Mouse (Mus musculus) liver, embryonic 15.5 days (tissue): ENCODE results near the gene Trib3. TPM values are rescaled to one million over a fixed set of nuclear protein-coding genes. Genes with fewer than 3 reads are reported as not detected.
A peak's percentile ranks its signal among the peaks of the same experiment; 100 is the strongest.
"Not testable (repeated sequence)": the region's sequence is repeated elsewhere in the genome, so short reads cannot be mapped to it uniquely, and the experiment has no call there.

ENCODE experiments used
- ATAC-seq: fragments of 200-750 bp; cut with Nextera tagmentation; 2 replicates; pipeline ENCODE4 v1.8.0; 2017; ENCODE audit warnings: moderate number of reproducible peaks, mild to moderate bottlenecking, moderate library complexity; ENCODE audit not compliant: insufficient read depth
- H3K27ac ChIP-seq: fragments of 300-500 bp; sonication (generic); replicated peaks from 2 replicates; pipeline ENCODE4 v1.5.1; 2015; ENCODE audit warnings: mild to moderate bottlenecking, inconsistent platforms
- H3K27me3 ChIP-seq: fragments of 300-500 bp; sonication (generic); 2 replicates; pipeline ENCODE4 v1.6.1; 2015; ENCODE audit warnings: mild to moderate bottlenecking, inconsistent platforms
- H3K36me3 ChIP-seq: fragments of 300-500 bp; sonication (generic); replicated peaks from 2 replicates; pipeline ENCODE4 v1.6.1; 2015; ENCODE audit warnings: moderate library complexity, mild to moderate bottlenecking, inconsistent platforms
- H3K4me1 ChIP-seq: fragments of 300-500 bp; sonication (generic); replicated peaks from 2 replicates; pipeline ENCODE4 v1.6.1; 2015; ENCODE audit warnings: inconsistent platforms
- H3K4me2 ChIP-seq: fragments of 300-500 bp; sonication (generic); 2 replicates; pipeline ENCODE4 v1.6.1; 2015; ENCODE audit warnings: moderate library complexity, mild to moderate bottlenecking, inconsistent platforms
- H3K4me3 ChIP-seq: fragments of 300-500 bp; sonication (generic); replicated peaks from 2 replicates; pipeline ENCODE4 v1.5.1; 2015; ENCODE audit warnings: mild to moderate bottlenecking, inconsistent platforms
- H3K9ac ChIP-seq: fragments of 300-500 bp; sonication (generic); 2 replicates; pipeline ENCODE4 v1.6.1; 2015; ENCODE audit warnings: moderate library complexity, mild to moderate bottlenecking, inconsistent platforms
- H3K9me3 ChIP-seq: fragments of 300-500 bp; sonication (generic); replicated peaks from 2 replicates; pipeline ENCODE4 v1.6.1; 2016; ENCODE audit warnings: inconsistent platforms
- WGBS: fragments of 180-500 bp; shearing (Covaris S2); methylation state at CpG from one replicate; pipeline ENCODE4 v1.1.7; 2015; ENCODE audit warnings: mixed read lengths; ENCODE audit not compliant: insufficient replicate concordance; 5-methylcytosine and 5-hydroxymethylcytosine counted together
- polyA plus RNA-seq: library from polyadenylated mRNA; unstranded; fragments of >200 nt; fragmentation: Nextera tagmentation; extraction: Ambion mirVana; gene quantifications from 2 replicates; pipeline ENCODE4 v1.2.1, GENCODE M21; 2015

The Trib3 gene
- polyA plus RNA-seq, 1 experiment from 2014 or later: 4.4 TPM

- H3K4me3 ChIP-seq: no peak overlapping the region
- H3K36me3 ChIP-seq: peaks cover 96% of the 10 kb centered on the region
- WGBS: 82% methylated on average over 7 of the region's 7 CpGs
- H3K27me3 ChIP-seq: no peaks in the 10 kb centered on the region
- no peak overlapping the region for H3K4me2 ChIP-seq
- no peaks in the 10 kb centered on the region for H3K4me1 ChIP-seq
- no peaks in the 10 kb centered on the region for H3K9me3 ChIP-seq
- no peak overlapping the region for H3K27ac ChIP-seq
- ATAC-seq: no peak
- H3K9ac ChIP-seq: no peak overlapping the region
Observed at GRCm38 (mm10) chr2:152312996-152313395, 30.8 kb downstream of the Trib3 start.

GRCm38 (mm10) chr2:152307186-152307585, 36.6 kb downstream of the Trib3 start:
- peaks cover 94% of the 10 kb centered on the region for H3K36me3 ChIP-seq
- no peak overlapping the region for H3K4me3 ChIP-seq
- WGBS: 86% methylated on average over 3 of the region's 3 CpGs
- no peaks in the 10 kb centered on the region for H3K9me3 ChIP-seq
- peaks cover 7% of the 10 kb centered on the region; the same call in 1 of the 2 replicates for H3K4me1 ChIP-seq
- no peak overlapping the region for H3K9ac ChIP-seq
- no peak for ATAC-seq
- no peaks in the 10 kb centered on the region for H3K27me3 ChIP-seq
- H3K27ac ChIP-seq: no peak overlapping the region
- no peak overlapping the region for H3K4me2 ChIP-seq

GRCm38 (mm10) chr2:152305480-152305879, 38.4 kb downstream of the Trib3 start:
- Histone ChIP-seq H3K27me3 (no peaks in the 10 kb centered on the region), H3K36me3 (peaks cover 83% of the 10 kb centered on the region), H3K9me3 (no peaks in the 10 kb centered on the region), H3K4me1 (peaks cover 7% of the 10 kb centered on the region; the same call in 1 of the 2 replicates), H3K27ac (no peak overlapping the region), H3K9ac (no peak overlapping the region), H3K4me3 (no peak overlapping the region), H3K4me2 (no peak overlapping the region)
- 81% methylated on average over 6 of the region's 6 CpGs for WGBS
- no peak for ATAC-seq

GRCm38 (mm10) chr2:152303781-152304180, 40.1 kb downstream of the Trib3 start:
- H3K9ac ChIP-seq: no peak overlapping the region
- no peak overlapping the region for H3K27ac ChIP-seq
- no peak overlapping the region for H3K4me3 ChIP-seq
- 69% methylated on average over 5 of the region's 5 CpGs for WGBS
- no peak for ATAC-seq
- H3K9me3 ChIP-seq: no peaks in the 10 kb centered on the region
- peaks cover 66% of the 10 kb centered on the region for H3K36me3 ChIP-seq
- H3K4me1 ChIP-seq: peaks cover 7% of the 10 kb centered on the region; the same call in 1 of the 2 replicates
- no peak overlapping the region for H3K4me2 ChIP-seq
- H3K27me3 ChIP-seq: no peaks in the 10 kb centered on the region

GRCm38 (mm10) chr2:152302862-152303261, 41.0 kb downstream of the Trib3 start:
- no peak overlapping the region for H3K9ac ChIP-seq
- H3K9me3 ChIP-seq: no peaks in the 10 kb centered on the region
- no peak overlapping the region for H3K27ac ChIP-seq
- no peak overlapping the region for H3K4me2 ChIP-seq
- no peak overlapping the region for H3K4me3 ChIP-seq
- 73% methylated on average over 2 of the region's 2 CpGs for WGBS
- H3K4me1 ChIP-seq: peaks cover 13% of the 10 kb centered on the region; the same call in 1 of the 2 replicates
- H3K36me3 ChIP-seq: peaks cover 57% of the 10 kb centered on the region
- no peak for ATAC-seq
- H3K27me3 ChIP-seq: no peaks in the 10 kb centered on the region

- no peaks in the 10 kb centered on the region; the same call in 1 of the 2 replicates for H3K36me3 ChIP-seq
- 34% methylated on average over 5 of the region's 5 CpGs for WGBS
- ATAC-seq: no peak
- peak overlapping the region; percentile 90 for H3K4me2 ChIP-seq
- H3K4me1 ChIP-seq: peaks cover 42% of the 10 kb centered on the region
- H3K9me3 ChIP-seq: no peaks in the 10 kb centered on the region
- H3K27me3 ChIP-seq: no peaks in the 10 kb centered on the region
- H3K9ac ChIP-seq: peak overlapping the region; percentile 95
- H3K27ac ChIP-seq: no peak overlapping the region; the same call in 1 of the 2 replicates
- H3K4me3 ChIP-seq: peak overlapping the region; percentile 84
Observed at GRCm38 (mm10) chr2:152294541-152294940, 49.3 kb downstream of the Trib3 start.

GRCm38 (mm10) chr2:152293727-152294475, 49.9 kb downstream of the Trib3 start, which contains the start of gene Tbc1d20:
Gene Tbc1d20, plus strand, starts transcription at chr2:152293828.
- Histone ChIP-seq H3K4me1 (peaks cover 42% of the 10 kb centered on the region), H3K4me2 (peak within 1 kb of the TSS; percentile 90), H3K27me3 (no peaks in the 10 kb centered on the region), H3K27ac (peak within 1 kb of the TSS; percentile 88), H3K36me3 (no peaks in the 10 kb centered on the region; the same call in 1 of the 2 replicates), H3K9me3 (no peaks in the 10 kb centered on the region), H3K4me3 (peak within 1 kb of the TSS; percentile 84), H3K9ac (peak within 1 kb of the TSS; percentile 95)
- peak; percentile 97 for ATAC-seq
- WGBS: under 1% methylated on average over 68 of the region's 70 CpGs

- WGBS: under 1% methylated on average over 15 of the region's 15 CpGs
- peak overlapping the region; percentile 53; the same call in 1 of the 2 replicates for H3K27ac ChIP-seq
Observed at GRCm38 (mm10) chr2:152293179-152293726, 50.6 kb downstream of the Trib3 start.

GRCm38 (mm10) chr2:152292475-152292874, 51.4 kb downstream of the Trib3 start:
- Histone ChIP-seq H3K27me3 (no peaks in the 10 kb centered on the region), H3K4me1 (peaks cover 33% of the 10 kb centered on the region), H3K9me3 (no peaks in the 10 kb centered on the region), H3K4me3 (no peak overlapping the region), H3K4me2 (no peak overlapping the region), H3K36me3 (no peaks in the 10 kb centered on the region; the same call in 1 of the 2 replicates), H3K9ac (no peak overlapping the region), H3K27ac (no peak overlapping the region)
- 72% methylated on average over 2 of the region's 2 CpGs for WGBS
- ATAC-seq: no peak

More at GRCm38 (mm10) chr2:152293179-152293726, 50.6 kb downstream of the Trib3 start:
- Histone ChIP-seq H3K36me3 (no peaks in the 10 kb centered on the region; the same call in 1 of the 2 replicates), H3K9me3 (no peaks in the 10 kb centered on the region), H3K4me3 (peak overlapping the region; percentile 84), H3K9ac (peak overlapping the region; percentile 95), H3K4me1 (peaks cover 37% of the 10 kb centered on the region), H3K27me3 (no peaks in the 10 kb centered on the region), H3K4me2 (peak overlapping the region; percentile 90)
- peak; percentile 49 for ATAC-seq

- not testable (repeated sequence) for H3K27ac ChIP-seq, H3K4me2 ChIP-seq, H3K9ac ChIP-seq, H3K27me3 ChIP-seq, H3K9me3 ChIP-seq, ATAC-seq, H3K4me3 ChIP-seq
- Histone ChIP-seq H3K36me3 (peaks cover 14% of the 10 kb centered on the region), H3K4me1 (peaks cover 11% of the 10 kb centered on the region)
- WGBS: 62% methylated on average over 2 of the region's 2 CpGs
Observed at GRCm38 (mm10) chr2:152289623-152290022, 54.2 kb downstream of the Trib3 start.

GRCm38 (mm10) chr2:152288046-152288445, 55.8 kb downstream of the Trib3 start:
- ATAC-seq: no peak
- Histone ChIP-seq H3K9me3 (no peaks in the 10 kb centered on the region), H3K9ac (no peak overlapping the region), H3K4me3 (no peak overlapping the region), H3K36me3 (peaks cover 30% of the 10 kb centered on the region), H3K27ac (no peak overlapping the region), H3K27me3 (no peaks in the 10 kb centered on the region), H3K4me1 (peaks cover 2% of the 10 kb centered on the region), H3K4me2 (no peak overlapping the region)
- 74% methylated on average over 8 of the region's 8 CpGs for WGBS
